Mouse (Mus musculus) liver, embryonic 16.5 days (tissue): ENCODE measurements at regions not wholly inside any gene's neighbourhood (a gene's known extent, or its start where the extent isn't known, plus 50 kb on each side); places are given as distances from the start of the nearest gene placed in this dataset.

Experiments
- ATAC-seq: fragments of 200-750 bp; cut with Nextera tagmentation; 2 replicates; pipeline ENCODE4 v1.8.0; 2017; ENCODE audit warnings: low read depth, mild to moderate bottlenecking, moderate number of reproducible peaks, moderate library complexity
- H3K27ac ChIP-seq: fragments of 300-500 bp; sonication (generic); 2 replicates; pipeline ENCODE4 v1.5.1; 2014; ENCODE audit warnings: mild to moderate bottlenecking, low read length
- H3K27me3 ChIP-seq: fragments of 300-500 bp; sonication (generic); 2 replicates; pipeline ENCODE4 v1.6.1; 2014; ENCODE audit warnings: low read depth, low read length, mixed read lengths; ENCODE audit not compliant: control insufficient read depth, insufficient read depth
- H3K36me3 ChIP-seq: fragments of 300-500 bp; sonication (generic); 2 replicates; pipeline ENCODE4 v1.6.1; 2014; ENCODE audit warnings: mild to moderate bottlenecking; ENCODE audit not compliant: control insufficient read depth, insufficient read depth
- H3K4me1 ChIP-seq: fragments of 300-500 bp; sonication (generic); 2 replicates; pipeline ENCODE4 v1.6.1; 2014; ENCODE audit warnings: low read depth, low read length, mixed read lengths; ENCODE audit not compliant: control insufficient read depth
- H3K4me2 ChIP-seq: fragments of 300-500 bp; sonication (generic); 2 replicates; pipeline ENCODE4 v1.6.1; 2014; ENCODE audit warnings: low read depth, low read length, mixed read lengths
- H3K4me3 ChIP-seq: fragments of 300-500 bp; sonication (generic); 2 replicates; pipeline ENCODE4 v1.5.1; 2014; ENCODE audit warnings: low read depth, mild to moderate bottlenecking, low read length
- H3K9ac ChIP-seq: fragments of 300-500 bp; sonication (generic); 2 replicates; pipeline ENCODE4 v1.6.1; 2014; ENCODE audit warnings: low read depth, low read length
- H3K9me3 ChIP-seq: fragments of 300-500 bp; sonication (generic); replicated peaks from 2 replicates; pipeline ENCODE4 v1.6.1; 2016; ENCODE audit warnings: low read length; ENCODE audit not compliant: control insufficient read depth
- WGBS: fragments of 180-500 bp; shearing (Covaris S2); extraction: QIAGEN DNeasy Blood & Tissue Kit; methylation state at CpG from one replicate; pipeline ENCODE4 v1.1.7; 2014; ENCODE audit not compliant: insufficient replicate concordance; 5-methylcytosine and 5-hydroxymethylcytosine counted together

GRCm38 (mm10) chr1:61206861-61207380, 229.2 kb downstream of the Icos start:
- no peak for ATAC-seq
- H3K9ac ChIP-seq = no peak overlapping the region
- WGBS = 73% methylated on average over 6 of the region's 6 CpGs
- H3K4me3 ChIP-seq = no peak overlapping the region
- no peaks in the 10 kb centered on the region for H3K4me1 ChIP-seq
- H3K9me3 ChIP-seq = no peaks in the 10 kb centered on the region
- no peak overlapping the region for H3K4me2 ChIP-seq
- H3K36me3 ChIP-seq = no peaks in the 10 kb centered on the region
- H3K27me3 ChIP-seq = no peaks in the 10 kb centered on the region
- H3K27ac ChIP-seq = no peak overlapping the region

GRCm38 (mm10) chr1:61208386-61208785, 230.7 kb downstream of the Icos start:
- no peak overlapping the region for H3K9ac ChIP-seq
- H3K36me3 ChIP-seq = no peaks in the 10 kb centered on the region
- H3K27ac ChIP-seq = no peak overlapping the region
- no peaks in the 10 kb centered on the region for H3K27me3 ChIP-seq
- no peak for ATAC-seq
- no peak overlapping the region for H3K4me3 ChIP-seq
- H3K9me3 ChIP-seq = no peaks in the 10 kb centered on the region
- H3K4me2 ChIP-seq = no peak overlapping the region
- 60% methylated on average over 1 of the region's 1 CpGs for WGBS
- H3K4me1 ChIP-seq = no peaks in the 10 kb centered on the region

- no peak overlapping the region for H3K27ac ChIP-seq
- no peaks in the 10 kb centered on the region for H3K27me3 ChIP-seq
- WGBS = 27% methylated on average over 1 of the region's 1 CpGs
- H3K9me3 ChIP-seq = no peaks in the 10 kb centered on the region
- no peak overlapping the region for H3K4me3 ChIP-seq
- ATAC-seq = no peak
- H3K9ac ChIP-seq = no peak overlapping the region
- H3K4me1 ChIP-seq = no peaks in the 10 kb centered on the region
- no peaks in the 10 kb centered on the region for H3K36me3 ChIP-seq
- H3K4me2 ChIP-seq = no peak overlapping the region
Measured at GRCm38 (mm10) chr1:61221131-61221530, 243.4 kb downstream of the Icos start.

- Histone ChIP-seq H3K4me2 (no peak overlapping the region), H3K36me3 (no peaks in the 10 kb centered on the region), H3K9me3 (no peaks in the 10 kb centered on the region), H3K4me1 (no peaks in the 10 kb centered on the region), H3K9ac (no peak overlapping the region), H3K27me3 (no peaks in the 10 kb centered on the region), H3K27ac (no peak overlapping the region), H3K4me3 (no peak overlapping the region)
- ATAC-seq = no peak
- 61% methylated on average over 4 of the region's 4 CpGs for WGBS
Measured at GRCm38 (mm10) chr1:61228942-61229341, 251.2 kb downstream of the Icos start.

DNA sequence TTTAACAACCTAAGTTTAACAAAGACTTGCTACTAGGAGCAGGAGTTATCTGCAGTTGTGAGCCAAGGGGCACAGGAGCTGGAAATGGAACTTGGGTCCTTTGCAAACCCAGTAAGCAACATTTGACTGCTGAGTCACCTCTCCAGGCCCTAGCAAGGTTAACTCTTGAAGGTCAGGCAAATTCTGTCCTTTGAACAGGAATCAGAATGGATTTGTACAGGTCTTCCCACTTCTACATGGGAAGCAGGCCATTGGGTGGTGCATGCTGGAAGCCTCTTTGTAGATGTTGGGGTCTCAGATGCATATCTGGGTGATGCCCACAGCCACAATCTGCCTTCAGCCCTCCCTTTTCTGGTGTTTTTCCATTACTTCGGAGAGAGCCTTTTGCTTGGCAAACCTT, 255.3 kb downstream of the Icos start:
- no peak for ATAC-seq
- Histone ChIP-seq H3K9ac (no peak overlapping the region), H3K36me3 (no peaks in the 10 kb centered on the region), H3K4me2 (no peak overlapping the region), H3K4me1 (no peaks in the 10 kb centered on the region), H3K27me3 (no peaks in the 10 kb centered on the region), H3K27ac (no peak overlapping the region), H3K9me3 (no peaks in the 10 kb centered on the region), H3K4me3 (no peak overlapping the region)
- 61% methylated on average over 1 of the region's 1 CpGs for WGBS

DNA sequence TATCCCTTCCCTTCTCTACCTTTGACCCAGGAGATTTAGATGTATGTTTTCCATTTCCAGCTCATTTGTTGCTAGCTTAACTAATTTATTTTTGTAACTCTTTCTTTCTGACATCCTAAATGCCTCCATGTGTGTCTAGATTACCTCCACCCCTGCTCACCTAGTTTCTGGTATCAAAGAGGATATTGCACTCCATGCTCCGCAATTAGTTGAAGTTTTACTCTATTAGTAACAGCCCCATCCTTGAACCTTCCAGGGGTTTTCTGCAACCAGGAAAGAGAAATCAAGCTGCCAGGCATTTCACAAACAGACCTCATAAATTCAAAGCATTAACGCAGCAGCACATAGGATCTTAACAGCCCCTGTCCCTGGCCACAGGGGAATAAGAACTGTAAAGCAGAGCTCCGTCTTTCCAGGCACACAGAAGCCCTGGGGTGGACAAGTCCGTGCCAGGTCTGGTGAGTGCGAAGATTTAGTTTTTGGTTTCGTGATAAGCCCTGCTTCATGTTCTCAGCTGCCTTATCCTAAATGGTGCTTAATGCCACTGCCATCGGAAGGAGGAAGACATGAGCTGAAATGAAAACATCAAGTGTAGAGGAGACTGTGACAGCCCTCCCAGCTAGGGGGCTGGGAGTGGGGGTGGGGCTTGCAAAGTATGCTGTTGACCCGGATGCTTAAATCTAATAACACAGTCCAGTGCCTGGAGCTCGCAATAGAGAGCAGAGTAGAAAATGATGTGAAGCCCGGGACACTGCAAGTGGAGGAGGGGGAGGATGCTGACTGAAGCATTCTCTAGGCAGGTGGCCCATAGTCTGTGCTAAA, 256.0 kb downstream of the Icos start:
- no peak for ATAC-seq
- Histone ChIP-seq H3K4me3 (no peak overlapping the region), H3K4me1 (no peaks in the 10 kb centered on the region), H3K27me3 (no peaks in the 10 kb centered on the region), H3K36me3 (no peaks in the 10 kb centered on the region), H3K9ac (no peak overlapping the region), H3K9me3 (no peaks in the 10 kb centered on the region), H3K4me2 (no peak overlapping the region), H3K27ac (no peak overlapping the region)
- 29% methylated on average over 10 of the region's 10 CpGs for WGBS

GRCm38 (mm10) chr1:61234298-61234682, 256.6 kb downstream of the Icos start:
- Histone ChIP-seq H3K36me3 (no peaks in the 10 kb centered on the region), H3K4me2 (no peak overlapping the region), H3K9ac (no peak overlapping the region), H3K27ac (no peak overlapping the region), H3K9me3 (no peaks in the 10 kb centered on the region), H3K4me3 (no peak overlapping the region), H3K27me3 (no peaks in the 10 kb centered on the region), H3K4me1 (no peaks in the 10 kb centered on the region)
- 37% methylated on average over 1 of the region's 1 CpGs for WGBS
- ATAC-seq = no peak

DNA sequence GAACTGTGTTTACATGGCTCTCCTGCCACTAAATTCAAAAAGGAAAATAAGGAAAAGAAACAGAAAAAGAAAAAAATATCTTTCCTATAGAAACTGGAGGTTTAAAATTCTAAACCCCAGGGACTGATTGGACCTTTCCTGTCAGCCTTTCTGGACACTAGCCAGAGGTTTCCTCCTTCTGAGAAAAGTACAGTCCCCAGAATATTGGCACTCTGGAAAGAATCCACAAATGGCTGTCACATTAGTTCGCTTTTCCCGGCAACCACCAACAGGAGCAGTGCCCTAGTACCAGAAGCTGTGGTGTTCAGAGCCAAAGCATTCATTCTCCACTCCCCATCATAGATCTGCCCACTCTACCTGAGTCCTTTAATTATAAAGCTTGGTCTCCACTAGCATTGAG, 258.8 kb downstream of the Icos start:
- Histone ChIP-seq H3K27me3 (no peaks in the 10 kb centered on the region), H3K9me3 (no peaks in the 10 kb centered on the region), H3K4me1 (no peaks in the 10 kb centered on the region), H3K27ac (no peak overlapping the region), H3K9ac (no peak overlapping the region), H3K4me2 (no peak overlapping the region), H3K4me3 (no peak overlapping the region), H3K36me3 (no peaks in the 10 kb centered on the region)
- WGBS = 78% methylated on average over 2 of the region's 2 CpGs
- no peak for ATAC-seq

GRCm38 (mm10) chr1:61238668-61239067, 260.9 kb downstream of the Icos start:
- ATAC-seq = no peak
- Histone ChIP-seq H3K9me3 (no peaks in the 10 kb centered on the region), H3K4me2 (no peak overlapping the region), H3K4me1 (no peaks in the 10 kb centered on the region), H3K36me3 (no peaks in the 10 kb centered on the region), H3K4me3 (no peak overlapping the region), H3K27ac (no peak overlapping the region), H3K27me3 (no peaks in the 10 kb centered on the region), H3K9ac (no peak overlapping the region)
- 28% methylated on average over 3 of the region's 3 CpGs for WGBS
